Mouse (Mus musculus) Patski (cell line): ENCODE measurements around the gene Hist1h2bh. TPM values are rescaled to one million over a fixed set of nuclear protein-coding genes. Genes with fewer than 3 reads are reported as not detected.

Experiments
- ATAC-seq: fragments of 100-300 bp; one replicate; pipeline ENCODE4 v1.8.0; 2021
- CTCF ChIA-PET: fragments of 350-600 bp; sonication (Branson Sonifier 250); formaldehyde crosslinking; loops from one replicate; lab custom pipeline; 2022; ENCODE audit warnings: inconsistent platforms; lab: Charles Lee
- POLR2A ChIA-PET: fragments of 350-600 bp; sonication (Branson Sonifier 250); formaldehyde crosslinking; loops from one replicate; lab custom pipeline; 2022; ENCODE audit warnings: antibody characterized with exemption, inconsistent platforms; lab: Charles Lee
- DNase-seq: peaks from one replicate; pipeline ENCODE4 v3.0.0-alpha.2; 2011; ENCODE audit warnings: low read depth, low spot score
- H3K27me3 ChIP-seq: fragments of 371-371 bp; one replicate; pipeline ENCODE4 v1.5.1; 2021
- CTCF ChIP-seq: fragments of 100-300 bp; IDR thresholded peaks from one replicate; pipeline ENCODE4 v1.5.1; 2021
- in situ Hi-C: fragments of 300-500 bp; cut with MboI; formaldehyde crosslinking; loops from 3 replicates; pipeline ENCODE4 v1.11.1; 2018; ENCODE audit warnings: low pct_unique_long_range_greater_than_20kb, mixed read lengths
- polyA plus RNA-seq: library from polyadenylated mRNA; unstranded; gene quantifications from one replicate; pipeline ENCODE4 v1.2.3, GENCODE M21; 2021

The Hist1h2bh gene
- polyA plus RNA-seq, 1 experiment from 2014 or later = 2.1 TPM

DNA sequence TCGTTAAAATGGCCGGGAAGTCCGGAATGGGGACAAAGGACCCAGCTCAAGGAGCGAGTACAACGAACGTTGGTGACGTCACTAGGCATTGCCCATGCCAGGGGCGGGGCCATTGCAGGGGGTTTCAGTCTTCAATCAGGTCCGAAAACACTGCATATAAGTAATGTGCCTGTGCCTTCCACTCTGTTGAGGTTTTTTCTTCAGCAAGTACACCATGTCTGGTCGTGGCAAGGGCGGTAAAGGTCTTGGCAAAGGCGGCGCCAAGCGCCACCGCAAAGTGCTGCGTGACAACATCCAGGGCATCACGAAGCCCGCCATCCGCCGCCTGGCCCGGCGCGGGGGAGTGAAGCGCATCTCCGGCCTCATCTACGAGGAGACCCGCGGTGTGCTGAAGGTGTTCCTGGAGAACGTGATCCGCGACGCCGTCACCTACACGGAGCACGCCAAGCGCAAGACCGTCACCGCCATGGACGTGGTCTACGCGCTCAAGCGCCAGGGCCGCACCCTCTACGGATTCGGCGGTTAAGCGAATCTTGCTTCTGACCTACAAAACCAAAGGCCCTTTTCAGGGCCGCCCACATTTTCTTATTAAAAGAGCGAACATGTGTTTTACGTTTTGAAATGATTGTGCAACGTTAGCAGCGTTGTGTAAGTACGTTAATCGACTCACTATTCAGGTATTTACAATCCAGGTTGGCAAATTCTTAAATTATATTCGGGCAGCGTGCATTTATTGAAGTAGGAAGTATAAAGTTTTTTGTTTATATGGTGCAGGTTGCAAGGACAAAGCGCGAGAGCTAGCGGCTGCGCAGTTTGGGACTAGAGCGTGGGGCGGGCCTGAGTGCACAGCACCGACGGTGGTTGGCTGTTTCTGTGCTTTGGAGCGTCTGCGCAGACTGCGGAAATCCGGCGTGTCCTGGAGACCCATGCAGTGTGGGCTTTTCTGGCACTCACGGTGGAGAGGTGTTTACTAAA lies 12.0 kb downstream of the Hist1h2bh start, which contains the start of gene Hist1h4h:
Hist1h4h (plus strand) TSS at position 150 of the 975 bp plus-strand sequence.
- H3K27me3 ChIP-seq = no peaks in the 10 kb centered on the region
- DNase-seq (peak; percentile 92), ATAC-seq (peak; percentile 68)
- no peak for TF ChIP-seq CTCF
- in situ Hi-C loops = loop anchor here (5.0 to 10.0 kb wide), 3 partner anchors 66 to 1816 kb away; partner anchors contain the start of genes Hist1h2ag, Hist1h2ai, Hist1h2bj and Hist1h2bl
- ChIA-PET CTCF (no interaction called here), POLR2A (interaction anchor here (0.6 kb wide), 1 partner anchor 1793 kb away, joined by 3 read pairs; no protein-coding TSS in a partner anchor)

DNA sequence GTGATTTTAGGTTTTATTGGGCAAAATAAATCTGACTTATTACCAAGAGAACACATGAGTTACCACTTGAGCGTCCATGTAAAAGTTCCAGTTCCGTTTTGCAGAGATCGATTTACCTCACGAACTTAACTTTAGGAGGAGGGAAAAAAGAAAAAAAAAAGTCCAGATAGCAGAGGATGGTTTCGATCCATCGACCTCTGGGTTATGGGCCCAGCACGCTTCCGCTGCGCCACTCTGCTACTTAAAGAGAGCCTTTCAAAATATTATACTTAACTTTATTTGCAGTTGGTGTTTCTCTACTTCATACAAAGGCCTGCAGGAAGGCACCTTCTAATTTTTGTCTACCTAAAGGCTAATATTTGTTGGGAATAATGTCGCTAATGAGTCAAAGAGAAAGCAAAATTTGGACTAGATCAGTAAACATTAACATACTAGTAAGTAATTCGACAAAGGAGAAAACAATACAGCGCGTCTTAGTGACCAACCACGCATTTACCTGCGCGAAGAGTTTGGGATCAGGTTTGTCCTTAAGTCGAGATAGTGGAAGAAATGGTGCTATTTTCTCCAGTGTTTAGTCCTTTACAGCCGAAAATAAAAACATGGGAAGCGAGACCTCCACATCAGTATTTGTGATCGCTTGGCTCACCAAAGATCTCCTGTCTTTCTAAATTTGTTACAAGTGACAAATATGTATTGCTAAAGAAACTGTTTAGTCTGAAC lies 12.9 kb downstream of the Hist1h2bh start:
- ATAC-seq (peak; percentile 1), DNase-seq (no peak)
- TF ChIP-seq CTCF = no peak
- ChIA-PET POLR2A (interaction anchor here (1.2 kb wide), 1 partner anchor 26 kb away, joined by 3 read pairs; no protein-coding TSS in a partner anchor), CTCF (interaction anchor here (0.7 to 1.4 kb wide), 4 partner anchors 80 to 1486 kb away, joined by 3 to 5 read pairs (median 4); no protein-coding TSS in a partner anchor)
- in situ Hi-C loops = loop anchor here (5.0 to 10.0 kb wide), 3 partner anchors 67 to 1816 kb away; partner anchors contain the start of genes Hist1h2ag, Hist1h2ai, Hist1h2bj and Hist1h2bl
- no peaks in the 10 kb centered on the region for H3K27me3 ChIP-seq

DNA sequence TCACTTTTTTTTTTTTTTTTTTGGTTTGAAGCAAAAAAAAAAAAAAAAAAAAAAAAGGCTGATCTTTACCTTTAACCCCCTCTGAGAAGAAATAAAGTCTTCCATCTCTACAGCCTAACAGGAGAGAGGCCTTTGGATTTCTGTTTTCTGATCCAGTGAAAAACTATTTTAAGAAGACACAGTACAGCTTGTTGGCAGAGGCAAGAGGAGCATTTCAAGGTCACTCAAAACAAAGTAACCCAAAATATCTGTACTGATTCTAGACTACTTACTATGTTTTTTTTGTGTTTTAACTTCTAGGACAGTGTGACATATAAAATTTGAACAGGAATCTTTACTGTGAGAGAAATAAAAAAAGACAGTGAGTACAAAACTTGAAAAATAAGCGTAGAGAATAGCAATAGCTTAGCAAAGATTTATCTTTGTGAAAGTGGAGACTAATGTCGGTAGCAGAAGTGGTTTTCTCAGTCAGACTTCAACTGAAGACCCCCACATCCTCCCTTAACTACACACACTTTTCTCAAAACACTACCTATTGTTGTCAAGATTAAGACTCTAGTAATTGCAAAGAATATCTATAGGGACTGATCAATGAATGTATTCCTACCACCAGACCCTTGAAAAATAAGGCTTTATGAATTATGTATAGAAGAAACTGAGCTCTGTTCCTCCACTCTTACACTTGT lies 13.6 kb downstream of the Hist1h2bh start:
- ChIA-PET POLR2A (interaction anchor here (0.6 to 1.2 kb wide), 2 partner anchors 27 to 1819 kb away, joined by 3 to 4 read pairs; no protein-coding TSS in a partner anchor), CTCF (interaction anchor here (0.7 to 1.4 kb wide), 5 partner anchors 80 to 1485 kb away, joined by 3 to 5 read pairs (median 3); no protein-coding TSS in a partner anchor)
- ATAC-seq = no peak
- TF ChIP-seq CTCF = no peak
- no peaks in the 10 kb centered on the region for H3K27me3 ChIP-seq
- in situ Hi-C loops = loop anchor here (5.0 to 10.0 kb wide), 3 partner anchors 68 to 1815 kb away; partner anchors contain the start of genes Hist1h2ag, Hist1h2ai, Hist1h2bj and Hist1h2bl
- DNase-seq = no peak

DNA sequence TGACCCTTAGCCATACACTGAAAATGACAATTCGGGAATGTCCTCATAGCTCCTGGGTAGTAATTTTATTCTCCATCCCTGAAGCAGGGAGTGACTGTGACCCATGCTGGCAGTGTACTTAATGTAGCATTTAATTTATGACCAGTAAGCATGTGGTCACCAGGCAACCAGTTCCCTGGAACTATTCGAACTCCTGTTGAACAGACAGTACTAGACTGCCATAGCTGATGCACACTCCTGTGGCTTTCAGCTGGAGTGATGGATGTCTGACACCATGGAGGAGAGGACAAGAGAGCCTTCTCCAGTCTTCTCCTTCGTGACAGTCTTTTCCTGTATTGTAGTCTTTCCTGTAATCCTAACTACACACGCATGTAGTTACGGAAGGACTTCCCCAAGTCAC lies 14.2 kb downstream of the Hist1h2bh start:
- no peak for DNase-seq
- in situ Hi-C loops = no loop called here
- no peak for ATAC-seq

DNA sequence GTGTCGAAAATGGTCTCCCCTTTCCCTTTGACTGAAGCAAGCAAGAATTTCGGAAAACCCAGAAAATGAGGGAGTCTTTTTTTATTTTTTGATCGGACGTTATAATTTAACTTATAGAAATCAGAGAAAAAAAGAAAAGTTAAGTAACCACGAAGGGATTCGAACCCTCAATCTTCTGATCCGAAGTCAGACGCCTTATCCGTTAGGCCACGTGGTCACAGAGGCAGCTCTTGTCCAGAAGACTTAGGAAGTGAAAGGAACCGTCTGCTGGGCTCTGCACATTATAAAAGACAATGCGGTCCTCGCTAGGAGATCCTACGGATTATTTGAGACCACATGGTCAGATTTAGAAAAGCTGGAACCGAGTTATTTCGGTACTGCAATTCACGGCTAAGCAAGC lies 16.9 kb downstream of the Hist1h2bh start:
- H3K27me3 ChIP-seq = no peaks in the 10 kb centered on the region
- DNase-seq (no peak), ATAC-seq (peak; percentile 27)
- CTCF ChIA-PET = interaction anchor here (0.7 to 2.8 kb wide), 6 partner anchors 9 to 101 kb away, joined by 3 to 20 read pairs (median 3); no protein-coding TSS in a partner anchor
- in situ Hi-C loops = no loop called here
- POLR2A ChIA-PET = interaction anchor here (1.7 kb wide), 1 partner anchor 94 kb away, joined by 5 read pairs; no protein-coding TSS in a partner anchor
- TF ChIP-seq CTCF = no peak

More for the DNA sequence above, 14.2 kb downstream of the Hist1h2bh start:
- H3K27me3 ChIP-seq = no peaks in the 10 kb centered on the region
- ChIA-PET POLR2A (interaction anchor here (0.6 to 1.2 kb wide), 2 partner anchors 28 to 1818 kb away, joined by 3 to 4 read pairs; no protein-coding TSS in a partner anchor), CTCF (interaction anchor here (1.2 to 2.4 kb wide), 5 partner anchors 76 to 1485 kb away, joined by 3 to 8 read pairs (median 4); no protein-coding TSS in a partner anchor)
- no peak for TF ChIP-seq CTCF

DNA sequence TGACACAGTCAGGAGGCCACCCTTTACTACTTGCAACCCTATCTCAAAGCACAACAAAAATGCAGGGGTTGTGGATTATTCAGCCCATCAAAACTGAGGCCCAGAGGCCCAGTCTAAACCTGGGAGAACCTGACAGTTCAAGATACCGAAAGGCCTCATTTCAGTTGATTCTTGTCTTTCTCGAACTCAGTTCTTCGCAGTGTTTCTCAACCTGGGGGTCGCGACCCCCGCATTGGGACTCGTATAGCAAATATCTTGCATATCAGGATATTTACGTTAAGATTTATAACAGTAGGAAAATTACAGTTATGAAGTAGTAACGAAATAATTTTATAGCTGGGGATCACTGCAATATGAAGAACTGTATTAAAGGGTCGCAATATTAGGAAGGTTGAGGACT lies 17.3 kb downstream of the Hist1h2bh start:
- DNase-seq = no peak
- CTCF ChIA-PET = interaction anchor here (0.7 to 2.8 kb wide), 7 partner anchors 8 to 101 kb away, joined by 3 to 20 read pairs (median 3); no protein-coding TSS in a partner anchor
- no peak for TF ChIP-seq CTCF
- ATAC-seq = no peak
- in situ Hi-C loops = no loop called here
- H3K27me3 ChIP-seq = no peaks in the 10 kb centered on the region
- POLR2A ChIA-PET = interaction anchor here (1.7 kb wide), 1 partner anchor 93 kb away, joined by 5 read pairs; no protein-coding TSS in a partner anchor

DNA sequence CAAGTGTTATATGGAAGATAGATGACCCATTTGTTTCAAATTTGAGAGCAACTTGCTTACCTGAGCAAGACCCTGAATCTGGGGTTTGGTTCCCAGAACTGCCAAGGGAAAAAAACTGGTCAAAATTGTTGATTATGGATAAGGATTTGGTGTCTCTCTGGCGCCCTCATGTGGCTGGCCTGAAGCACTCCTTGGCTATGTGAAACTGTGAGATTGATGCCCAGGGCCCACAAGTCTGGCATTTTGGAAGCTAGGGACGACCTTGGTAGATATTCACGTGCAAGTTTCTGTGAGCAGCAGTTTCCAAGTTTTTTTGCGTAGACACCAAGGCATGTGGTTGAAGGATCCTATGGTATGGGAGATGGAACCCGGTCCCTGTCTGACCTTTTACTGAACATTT lies 18.5 kb downstream of the Hist1h2bh start:
- no peak for DNase-seq
- no peaks in the 10 kb centered on the region for H3K27me3 ChIP-seq
- in situ Hi-C loops = loop anchor here (5.0 kb wide), 1 partner anchor 92 kb away; no protein-coding TSS in a partner anchor
- TF ChIP-seq CTCF = peak; percentile 95
- ChIA-PET CTCF (interaction anchor here (0.7 to 2.8 kb wide), 10 partner anchors 23 to 99 kb away, joined by 3 to 21 read pairs (median 5); no protein-coding TSS in a partner anchor), POLR2A (interaction anchor here (0.5 kb wide), 1 partner anchor 91 kb away, joined by 3 read pairs; no protein-coding TSS in a partner anchor)
- ATAC-seq = peak; percentile 46

DNA sequence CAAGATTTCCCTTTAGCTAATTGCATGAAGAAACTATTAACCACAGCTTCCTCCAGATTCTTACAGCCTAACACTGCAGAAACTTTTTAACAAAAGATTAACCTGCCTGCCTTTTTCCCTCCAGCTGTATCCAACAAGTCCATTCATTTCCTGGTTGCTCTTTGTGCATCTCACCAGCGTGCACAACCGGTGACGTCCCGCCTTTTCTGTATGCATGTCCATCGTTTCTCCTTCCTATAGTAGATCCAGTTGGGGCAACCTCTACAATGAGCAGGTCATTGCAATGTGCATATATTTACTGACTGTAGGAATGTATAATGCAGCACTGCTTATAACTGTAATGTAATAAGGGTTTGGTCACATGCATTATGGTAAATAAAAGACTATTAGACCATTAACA lies 19.2 kb downstream of the Hist1h2bh start:
- TF ChIP-seq CTCF = no peak
- ATAC-seq (no peak), DNase-seq (no peak)
- H3K27me3 ChIP-seq = no peaks in the 10 kb centered on the region
- ChIA-PET CTCF (interaction anchor here (0.8 kb wide), 1 partner anchor 91 kb away, joined by 4 read pairs; no protein-coding TSS in a partner anchor), POLR2A (no interaction called here)
- in situ Hi-C loops = loop anchor here (5.0 kb wide), 1 partner anchor 92 kb away; no protein-coding TSS in a partner anchor

DNA sequence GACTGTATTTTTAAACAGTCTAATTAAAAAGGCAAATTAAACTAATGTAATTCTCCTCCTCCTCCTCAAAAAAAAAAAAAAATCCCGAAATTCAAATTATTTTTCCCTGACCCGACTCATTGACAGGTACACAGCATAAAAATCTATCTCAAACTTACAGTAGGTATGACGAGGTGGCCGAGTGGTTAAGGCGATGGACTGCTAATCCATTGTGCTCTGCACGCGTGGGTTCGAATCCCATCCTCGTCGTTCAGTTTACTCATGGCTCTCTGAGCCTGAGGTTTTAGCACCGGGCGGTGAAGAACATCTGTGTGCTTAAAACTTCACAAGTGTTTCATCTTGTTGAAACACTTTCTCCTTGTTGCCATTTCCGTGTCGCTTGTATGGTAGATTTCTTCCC lies 21.5 kb downstream of the Hist1h2bh start:
- H3K27me3 ChIP-seq = no peaks in the 10 kb centered on the region
- POLR2A ChIA-PET = no interaction called here
- TF ChIP-seq CTCF = no peak
- in situ Hi-C loops = loop anchor here (5.0 kb wide), 1 partner anchor 89 kb away; no protein-coding TSS in a partner anchor
- DNase-seq (no peak), ATAC-seq (no peak)
- CTCF ChIA-PET = no interaction called here
